Mouse (Mus musculus) gastrocnemius, adult 8-10 months (tissue): ENCODE results near the gene Acox3. TPM values are rescaled to one million over a fixed set of nuclear protein-coding genes. Genes with fewer than 3 reads are reported as not detected.
A peak's percentile ranks its signal among the peaks of the same experiment; 100 is the strongest.

Experiments
- DNase-seq, 2 experiments: peaks; one replicate each; pipeline ENCODE4 v3.0.0; 2022; ENCODE audit warnings: low spot score in 2 of 2
- total RNA-seq, 4 experiments: library from RNA; stranded (reverse); gene quantifications; 2 replicates each; pipeline ENCODE4 v1.2.4; 2022

Acox3 gene
- total RNA-seq, 4 experiments from 2014 or later = 14.6 to 20.0 (median 17.2) TPM

- DNase-seq = no peak
Measured at GRCm38 (mm10) chr5:35610381-35610780, 27.5 kb downstream of the Acox3 start.

- DNase-seq = no peak
Measured at GRCm38 (mm10) chr5:35611170-35611569, 28.3 kb downstream of the Acox3 start.

GRCm38 (mm10) chr5:35611900-35612299 is 29.1 kb downstream of the Acox3 start:
- no peak for DNase-seq

GRCm38 (mm10) chr5:35612722-35613121 is 29.9 kb downstream of the Acox3 start:
- no peak for DNase-seq

GRCm38 (mm10) chr5:35616943-35617342 is 34.1 kb downstream of the Acox3 start:
- no peak for DNase-seq

- DNase-seq = no peak
Measured at GRCm38 (mm10) chr5:35621114-35621513, 38.3 kb downstream of the Acox3 start.

GRCm38 (mm10) chr5:35623831-35624230 is 41.0 kb downstream of the Acox3 start:
- no peak for DNase-seq

- DNase-seq = peak; percentile 81 to 85
Measured at GRCm38 (mm10) chr5:35624751-35625239, 42.0 kb downstream of the Acox3 start.

- no peak for DNase-seq
Measured at GRCm38 (mm10) chr5:35626408-35626807, 43.6 kb downstream of the Acox3 start.

GRCm38 (mm10) chr5:35627307-35627840 is 44.5 kb downstream of the Acox3 start:
- no peak for DNase-seq

- DNase-seq = peak; percentile 71 to 78
Measured at GRCm38 (mm10) chr5:35628685-35629084, 45.8 kb downstream of the Acox3 start.

GRCm38 (mm10) chr5:35629333-35629732 is 46.5 kb downstream of the Acox3 start:
- DNase-seq = no peak

- DNase-seq = no peak
Measured at GRCm38 (mm10) chr5:35630706-35631105, 47.9 kb downstream of the Acox3 start.

GRCm38 (mm10) chr5:35631224-35631623 is 48.4 kb downstream of the Acox3 start:
- no peak for DNase-seq

GRCm38 (mm10) chr5:35631755-35632154 is 48.9 kb downstream of the Acox3 start:
- no peak for DNase-seq

- DNase-seq = peak; percentile 42 to 63
Measured at GRCm38 (mm10) chr5:35632841-35633240, 50.0 kb downstream of the Acox3 start.

GRCm38 (mm10) chr5:35636016-35636415 is 53.2 kb downstream of the Acox3 start:
- DNase-seq = peak; percentile 47 to 60

- no peak for DNase-seq
Measured at GRCm38 (mm10) chr5:35641961-35642584, 59.2 kb downstream of the Acox3 start.

- DNase-seq = no peak
Measured at GRCm38 (mm10) chr5:35643401-35644048, 60.7 kb downstream of the Acox3 start.

GRCm38 (mm10) chr5:35644082-35644481 is 61.2 kb downstream of the Acox3 start:
- DNase-seq = no peak

GRCm38 (mm10) chr5:35645938-35646493 is 63.2 kb downstream of the Acox3 start:
- no peak for DNase-seq

- DNase-seq = peak in 1 of 2 experiments; percentile 50
Measured at GRCm38 (mm10) chr5:35646927-35647326, 64.1 kb downstream of the Acox3 start.
